Mouse (Mus musculus) ES-E14 (cell line): ENCODE results near the gene Taf9. TPM values are rescaled to one million over a fixed set of nuclear protein-coding genes. Genes with fewer than 3 reads are reported as not detected.

Experiments used
- DNase-seq: peaks from one replicate; pipeline ENCODE4 v3.0.0-alpha.2; 2013; ENCODE audit warnings: low read depth, low spot score
- H3K27ac ChIP-seq: 2 replicates; pipeline ENCODE4 v1.5.1; 2012; ENCODE audit warnings: low read depth, mild to moderate bottlenecking, low read length, moderate library complexity, mixed read lengths; ENCODE audit not compliant: poor library complexity, insufficient read depth, severe bottlenecking
- H3K36me3 ChIP-seq: 2 replicates; pipeline ENCODE4 v1.6.1; 2012; ENCODE audit warnings: mild to moderate bottlenecking, low read length, moderate library complexity, mixed read lengths; ENCODE audit not compliant: control insufficient read depth, poor library complexity, insufficient read depth, severe bottlenecking
- H3K4me1 ChIP-seq, 2 experiments: fragments of 150-350 bp in 1 of 2; sonication (generic) in 1 of 2; 2 replicates each; pipeline ENCODE4 v1.6.1; 2012; ENCODE audit warnings: low read length in 2 of 2, mild to moderate bottlenecking in 1 of 2, mixed read lengths in 1 of 2; ENCODE audit not compliant: control insufficient read depth in 2 of 2, insufficient read depth in 2 of 2, poor library complexity in 1 of 2
- H3K4me3 ChIP-seq, 2 experiments: fragments of 150-350 bp in 1 of 2; sonication (generic) in 1 of 2; 2 replicates each; pipeline ENCODE4 v1.5.1; 2012; ENCODE audit warnings: low read length in 2 of 2, low read depth in 1 of 2, mild to moderate bottlenecking in 1 of 2, mixed read lengths in 1 of 2; ENCODE audit not compliant: insufficient read depth in 1 of 2, poor library complexity in 1 of 2, severe bottlenecking in 1 of 2
- H3K9ac ChIP-seq: 2 replicates; pipeline ENCODE4 v1.6.1; 2012; ENCODE audit warnings: low read depth, mild to moderate bottlenecking, low read length, mixed read lengths; ENCODE audit not compliant: poor library complexity, insufficient read depth, severe bottlenecking
- H3K9me3 ChIP-seq: fragments of 150-350 bp; sonication (generic); 2 replicates; pipeline ENCODE4 v1.6.1; 2012; ENCODE audit warnings: low read depth, mild to moderate bottlenecking, low read length; ENCODE audit not compliant: control insufficient read depth, insufficient read depth
- CHD2 ChIP-seq: IDR thresholded peaks from 2 replicates; pipeline ENCODE4 v1.6.1; 2014; ENCODE audit warnings: mild to moderate bottlenecking, low read depth, low read length, inconsistent platforms
- HCFC1 ChIP-seq: IDR thresholded peaks from 2 replicates; pipeline ENCODE4 v1.6.1; 2012; ENCODE audit warnings: low read length, inconsistent platforms, borderline replicate concordance; ENCODE audit not compliant: insufficient read depth
- MAFK ChIP-seq: IDR thresholded peaks from 2 replicates; pipeline ENCODE4 v1.6.1; 2014; ENCODE audit warnings: mild to moderate bottlenecking, low read depth, low read length, inconsistent platforms; ENCODE audit not compliant: insufficient read depth
- ZC3H11A ChIP-seq: IDR thresholded peaks from 2 replicates; pipeline ENCODE4 v1.6.1; 2012; ENCODE audit warnings: low read depth, mild to moderate bottlenecking, inconsistent platforms, low read length, borderline replicate concordance
- ZNF384 ChIP-seq: IDR thresholded peaks from 2 replicates; pipeline ENCODE4 v1.6.1; 2012; ENCODE audit warnings: low read depth, low read length, inconsistent platforms
- in situ Hi-C, 2 experiments: fragments of 600-800 bp; cut with MboI; formaldehyde crosslinking; loops; one replicate each; pipeline ENCODE4 v1.15.1; 2025; ENCODE audit warnings: low sequenced_read_pairs in 2 of 2, inconsistent platforms in 1 of 2; ENCODE audit not compliant: unreplicated experiment in 2 of 2
- total RNA-seq: library from RNA; depleted of rRNA; stranded (reverse); fragments of 300-350 nt; gene quantifications from 2 replicates; pipeline ENCODE4 v1.2.3, GENCODE M21; 2012

The Taf9 gene
- total RNA-seq, 1 experiment: 15.2 TPM

- DNase-seq: no peak
These were observed 45.5 kb upstream of the Taf9 start for GRCm38 (mm10) chr13:100605845-100606244.

DNA sequence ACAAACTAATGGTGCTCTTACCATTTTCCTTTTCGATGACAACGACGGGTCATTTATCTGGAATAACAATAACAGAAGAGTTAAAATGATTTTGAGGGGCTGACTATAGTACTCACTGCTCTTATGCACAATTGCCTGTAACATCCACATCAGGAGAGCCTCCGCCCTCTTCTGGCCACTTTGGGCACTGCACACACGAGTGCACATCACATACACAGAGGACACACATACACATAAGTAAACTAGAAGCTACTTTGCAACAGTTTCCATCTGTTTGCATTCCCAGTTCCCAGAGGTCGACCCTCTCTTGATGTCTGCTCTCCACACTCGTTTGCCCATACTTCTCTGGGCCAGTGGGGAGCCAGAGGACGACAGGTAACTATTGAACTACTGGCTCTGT lies 43.6 kb upstream of the Taf9 start:
- TF ChIP-seq MAFK (no peak), ZC3H11A (no peak), ZNF384 (no peak), CHD2 (no peak)

More at GRCm38 (mm10) chr13:100605845-100606244, 45.5 kb upstream of the Taf9 start:
- Histone ChIP-seq H3K4me1 (peaks cover 0 to 2% of the 10 kb centered on the region in 2 experiments; a peak in 1 of 4 replicates), H3K4me3 (no peak overlapping the region), H3K9ac (no peak overlapping the region), H3K36me3 (no peaks in the 10 kb centered on the region), H3K27ac (no peak overlapping the region), H3K9me3 (no peaks in the 10 kb centered on the region)
- in situ Hi-C loops: no loop called here
- TF ChIP-seq ZC3H11A: no peak
- no peak for TF ChIP-seq ZNF384
- TF ChIP-seq HCFC1: no peak
- no peak for TF ChIP-seq CHD2
- TF ChIP-seq MAFK: no peak

DNA sequence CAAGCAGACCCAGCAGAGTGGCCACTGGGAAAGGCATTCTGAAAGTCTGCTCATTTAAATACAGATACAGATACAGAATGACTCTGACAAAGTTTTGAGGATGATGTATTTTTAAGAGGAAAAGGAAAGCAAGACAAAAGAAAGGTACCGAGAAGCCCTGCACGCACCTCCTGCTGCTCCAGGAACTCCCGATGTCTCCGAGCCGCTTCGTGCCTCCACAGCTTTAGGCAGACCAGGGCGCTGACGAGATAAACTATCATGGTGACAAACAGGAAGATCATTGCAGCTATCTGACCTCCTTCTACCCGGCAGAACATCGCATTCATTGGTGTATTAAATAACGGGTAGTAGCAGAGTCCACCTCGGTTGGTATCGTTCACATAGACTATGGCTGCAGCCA lies 40.1 kb upstream of the Taf9 start:
- Histone ChIP-seq H3K9me3 (no peaks in the 10 kb centered on the region), H3K9ac (no peak overlapping the region), H3K4me1 (peaks cover 0 to 3% of the 10 kb centered on the region in 2 experiments; a peak in 1 of 4 replicates), H3K27ac (no peak overlapping the region), H3K36me3 (no peaks in the 10 kb centered on the region), H3K4me3 (0 out of 4 replicates have a peak overlapping the region, but pooled peaks of 1 of the 2 experiments have one; percentile 15)
- no peak for DNase-seq
- in situ Hi-C loops: no loop called here
- TF ChIP-seq MAFK: no peak
- TF ChIP-seq ZNF384: no peak
- TF ChIP-seq HCFC1: no peak
- TF ChIP-seq ZC3H11A: no peak

More for the DNA sequence above, 43.6 kb upstream of the Taf9 start:
- H3K36me3 ChIP-seq: no peaks in the 10 kb centered on the region
- no peak for DNase-seq
- no peak overlapping the region for H3K4me3 ChIP-seq
- in situ Hi-C loops: no loop called here
- peaks cover 0 to 3% of the 10 kb centered on the region in 2 experiments; a peak in 1 of 4 replicates for H3K4me1 ChIP-seq
- no peaks in the 10 kb centered on the region for H3K9me3 ChIP-seq
- no peak overlapping the region for H3K27ac ChIP-seq
- no peak overlapping the region for H3K9ac ChIP-seq

DNA sequence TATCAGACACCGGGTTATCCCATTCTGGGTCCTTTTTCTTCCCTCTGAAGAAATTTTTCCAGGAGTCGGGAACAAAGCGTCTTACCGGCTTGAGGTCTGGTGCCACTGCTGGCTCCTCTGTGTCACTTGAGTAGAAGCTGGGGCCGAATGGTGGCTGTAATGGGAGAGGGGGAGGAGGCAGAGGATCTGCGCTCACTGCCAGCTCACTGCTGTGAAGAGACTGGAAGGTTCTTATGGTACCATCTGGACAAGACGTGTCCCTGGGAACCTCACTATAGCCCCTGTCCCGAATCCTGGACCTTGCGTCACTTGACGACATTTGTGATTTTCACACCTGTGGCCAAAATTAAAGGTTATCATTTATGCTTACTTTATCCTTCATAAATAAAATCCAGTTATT lies 39.1 kb upstream of the Taf9 start:
- no peaks in the 10 kb centered on the region for H3K36me3 ChIP-seq
- DNase-seq: no peak
- in situ Hi-C loops: no loop called here
- peaks cover 2 to 3% of the 10 kb centered on the region in 2 experiments; a peak in 1 of 4 replicates for H3K4me1 ChIP-seq
- 0 out of 4 replicates have a peak overlapping the region, but pooled peaks have one; percentile 15 to 39 for H3K4me3 ChIP-seq
- TF ChIP-seq ZC3H11A: no peak
- TF ChIP-seq CHD2: no peak
- TF ChIP-seq MAFK: no peak
- H3K27ac ChIP-seq: no peak overlapping the region
- peak overlapping the region; percentile 32; the same call in 1 of the 2 replicates for H3K9ac ChIP-seq
- H3K9me3 ChIP-seq: no peaks in the 10 kb centered on the region

GRCm38 (mm10) chr13:100612903-100613302 lies 38.5 kb upstream of the Taf9 start:
- no peak overlapping the region for H3K4me3 ChIP-seq
- 0 out of 2 replicates have a peak, but pooled peaks cover 2% of the 10 kb centered on the region for H3K36me3 ChIP-seq
- TF ChIP-seq MAFK (no peak), HCFC1 (no peak), CHD2 (no peak), ZNF384 (no peak)
- no peak for DNase-seq
- no peak overlapping the region for H3K27ac ChIP-seq
- no peaks in the 10 kb centered on the region for H3K9me3 ChIP-seq
- H3K4me1 ChIP-seq: peaks cover 3% of the 10 kb centered on the region in 2 experiments; a peak in 1 of 4 replicates
- H3K9ac ChIP-seq: no peak overlapping the region
- in situ Hi-C loops: no loop called here
